Mouse (Mus musculus) G1E (cell line): ENCODE measurements around the gene Tmem88. TPM values are rescaled to one million over a fixed set of nuclear protein-coding genes. Genes with fewer than 3 reads are reported as not detected.
A peak's percentile ranks its signal among the peaks of the same experiment; 100 is the strongest.

Experiments used
- ATAC-seq: 2 replicates; pipeline ENCODE4 v1.8.0; 2016; ENCODE audit warnings: mild to moderate bottlenecking; ENCODE audit not compliant: insufficient number of reproducible peaks, poor library complexity, low FRiP score, severe bottlenecking; ENCODE audit errors: extremely low read depth
- DNase-seq: peaks from one replicate; pipeline ENCODE4 v3.0.0; 2012; ENCODE audit warnings: low spot score
- H3K27me3 ChIP-seq: 2 replicates; pipeline ENCODE4 v1.6.1; 2012; ENCODE audit warnings: mild to moderate bottlenecking, low read length, inconsistent platforms; ENCODE audit not compliant: insufficient read depth
- H3K36me3 ChIP-seq: replicated peaks from 2 replicates; pipeline ENCODE3; 2012; ENCODE audit warnings: mild to moderate bottlenecking, inconsistent platforms
- H3K4me1 ChIP-seq: 2 replicates; pipeline ENCODE4 v1.6.1; 2012; ENCODE audit warnings: low read depth, low read length, inconsistent platforms, mixed read lengths; ENCODE audit not compliant: insufficient read depth
- H3K4me3 ChIP-seq: 2 replicates; pipeline ENCODE4 v1.5.1; 2012; ENCODE audit warnings: low read depth, mild to moderate bottlenecking, inconsistent platforms, low read length, moderate library complexity, mixed read lengths
- H3K9me3 ChIP-seq: replicated peaks from 2 replicates; pipeline ENCODE4 v1.6.1; 2012; ENCODE audit warnings: inconsistent platforms
- CTCF ChIP-seq: IDR thresholded peaks from 2 replicates; pipeline ENCODE4 v1.5.1; 2012; ENCODE audit warnings: low read depth, low read length, inconsistent platforms, mixed read lengths
- GATA1 ChIP-seq: IDR thresholded peaks from 2 replicates; pipeline ENCODE4 v1.6.1; 2012; ENCODE audit warnings: borderline replicate concordance, low read length, inconsistent platforms, mixed read lengths
- GATA2 ChIP-seq: IDR thresholded peaks from 2 replicates; pipeline ENCODE4 v1.6.1; 2012; ENCODE audit warnings: low read depth, low read length, inconsistent platforms, borderline replicate concordance
- POLR2AphosphoS5 ChIP-seq: IDR thresholded peaks from 2 replicates; pipeline ENCODE4 v1.6.1; 2012; ENCODE audit warnings: low read depth, low read length, inconsistent platforms; ENCODE audit not compliant: insufficient replicate concordance
- TAL1 ChIP-seq: conservative IDR thresholded peaks from 2 replicates; pipeline ENCODE4 v1.6.1; 2012; ENCODE audit warnings: low read depth, low read length, inconsistent platforms, mixed read lengths
- polyA plus RNA-seq: library from polyadenylated mRNA; stranded (reverse); fragments of >175 nt; gene quantifications from 2 replicates; pipeline ENCODE4 v1.2.3, GENCODE M21; 2012
- total RNA-seq, 2 experiments: library from RNA; stranded (forward) in 1 of 2; stranded (reverse) in 1 of 2; fragments of 200-1000 nt in 1 of 2; fragments of >200 nt in 1 of 2; fragmentation: Nextera tagmentation in 1 of 2; gene quantifications; 2 replicates each; pipeline ENCODE4 v1.2.3; 2014 to 2017

Gene Tmem88
- total and polyA plus RNA-seq, 3 experiments, result 0.93 to 2.6 (median 2.2) TPM

- Histone ChIP-seq H3K4me1 (peaks cover 40% of the 10 kb centered on the region), H3K27me3 (peaks cover 50% of the 10 kb centered on the region), H3K9me3 (no peaks in the 10 kb centered on the region), H3K4me3 (no peak overlapping the region), H3K36me3 (no peaks in the 10 kb centered on the region)
- 0 out of 2 replicates have a peak, but pooled peaks have one; percentile 22 for ATAC-seq
- TF ChIP-seq GATA1 (no peak), CTCF (peak; percentile 37)
- DNase-seq, result peak; percentile 74
Observed at GRCm38 (mm10) chr11:69431829-69432639, 34.0 kb upstream of the Tmem88 start.

- Histone ChIP-seq H3K4me3 (no peak overlapping the region), H3K27me3 (peaks cover 36% of the 10 kb centered on the region), H3K36me3 (no peaks in the 10 kb centered on the region), H3K4me1 (peaks cover 53% of the 10 kb centered on the region), H3K9me3 (no peaks in the 10 kb centered on the region)
- DNase-seq, result no peak
- TF ChIP-seq GATA2 (no peak), CTCF (no peak), POLR2AphosphoS5 (no peak)
- no peak for ATAC-seq
Observed at GRCm38 (mm10) chr11:69430631-69431030, 32.6 kb upstream of the Tmem88 start.

- DNase-seq, result no peak
- TF ChIP-seq POLR2AphosphoS5 (no peak), TAL1 (no peak), CTCF (no peak), GATA2 (no peak)
- Histone ChIP-seq H3K36me3 (no peaks in the 10 kb centered on the region), H3K9me3 (no peaks in the 10 kb centered on the region), H3K4me1 (peaks cover 60% of the 10 kb centered on the region), H3K4me3 (no peak overlapping the region), H3K27me3 (peaks cover 25% of the 10 kb centered on the region)
- no peak for ATAC-seq
Observed at GRCm38 (mm10) chr11:69429313-69429712, 31.3 kb upstream of the Tmem88 start.

GRCm38 (mm10) chr11:69428751-69429150 lies 30.7 kb upstream of the Tmem88 start:
- Histone ChIP-seq H3K27me3 (peaks cover 19% of the 10 kb centered on the region), H3K4me3 (no peak overlapping the region), H3K36me3 (no peaks in the 10 kb centered on the region), H3K9me3 (no peaks in the 10 kb centered on the region), H3K4me1 (peaks cover 66% of the 10 kb centered on the region)
- ATAC-seq (no peak), DNase-seq (peak; percentile 34)
- TF ChIP-seq GATA2 (no peak), POLR2AphosphoS5 (no peak), CTCF (no peak), GATA1 (no peak), TAL1 (no peak)

- H3K4me3 ChIP-seq, result no peak overlapping the region
- ATAC-seq (no peak), DNase-seq (no peak)
- H3K27me3 ChIP-seq, result peaks cover 6% of the 10 kb centered on the region; the same call in 1 of the 2 replicates
- H3K4me1 ChIP-seq, result peaks cover 72% of the 10 kb centered on the region
- TF ChIP-seq GATA1 (no peak), CTCF (no peak)
- H3K36me3 ChIP-seq, result no peaks in the 10 kb centered on the region
- H3K9me3 ChIP-seq, result no peaks in the 10 kb centered on the region
Observed at GRCm38 (mm10) chr11:69426246-69426645, 28.2 kb upstream of the Tmem88 start.

- ATAC-seq (no peak), DNase-seq (peak; percentile 66)
- Histone ChIP-seq H3K4me3 (no peak overlapping the region), H3K36me3 (no peaks in the 10 kb centered on the region), H3K4me1 (peaks cover 80% of the 10 kb centered on the region), H3K9me3 (no peaks in the 10 kb centered on the region), H3K27me3 (no peaks in the 10 kb centered on the region)
- no peak for TF ChIP-seq TAL1
- TF ChIP-seq CTCF, result no peak
Observed at GRCm38 (mm10) chr11:69423885-69424284, 25.9 kb upstream of the Tmem88 start.

- Histone ChIP-seq H3K9me3 (no peaks in the 10 kb centered on the region), H3K27me3 (no peaks in the 10 kb centered on the region), H3K4me1 (peaks cover 84% of the 10 kb centered on the region), H3K36me3 (no peaks in the 10 kb centered on the region), H3K4me3 (no peak overlapping the region)
- TF ChIP-seq CTCF (no peak), GATA1 (no peak), POLR2AphosphoS5 (no peak), TAL1 (no peak), GATA2 (no peak)
- DNase-seq (no peak), ATAC-seq (no peak)
Observed at GRCm38 (mm10) chr11:69422842-69423241, 24.8 kb upstream of the Tmem88 start.
